In genomic region chr15:85675126-85675525, GRCm38 (mm10) we compare ENCODE assay signal across 13 mouse cellular contexts. TPM values are rescaled to one million over a fixed set of nuclear protein-coding genes. Genes with fewer than 3 reads are reported as not detected.
DNase-seq lines count a peak whose midpoint lies in the region; ATAC-seq lines count a peak whose summit lies in the region.
"Had no signal": no experiment of that assay in that cellular context is flagged by ENCODE, and none has a peak within 500 bp of the region (broad histone marks: within the 10 kb centered on the region; RNA-seq: fewer than 3 reads in every experiment).

No protein-coding gene starts in this region.

- H3K4me3 ChIP-seq in forebrain, embryonic 13.5 days = peak overlapping the region; percentile 13; the same call in 1 of the 2 replicates
- no peak overlapping the region for H3K4me3 ChIP-seq in forebrain, embryonic 12.5 days (replicated peaks)
- no peak overlapping the region for H3K4me3 ChIP-seq in kidney, embryonic 15.5 days (replicated peaks)
- H3K4me3 ChIP-seq in kidney, embryonic 14.5 days (ENCODE audit: low read length) = no peak overlapping the region
- H3K4me3 ChIP-seq: embryonic facial prominence, embryonic 12.5 days; megakaryocyte, embryonic 14.5 days had no signal

- H3K4me2 ChIP-seq in forebrain, embryonic 13.5 days = peak overlapping the region; percentile 71
- H3K4me2 ChIP-seq in forebrain, embryonic 12.5 days = no peak overlapping the region
- peak overlapping the region; percentile 15; the same call in 1 of the 2 replicates for H3K4me2 ChIP-seq in kidney, embryonic 15.5 days
- no peak overlapping the region for H3K4me2 ChIP-seq in kidney, embryonic 14.5 days (replicated peaks; ENCODE audit: low read depth, low read length)
- H3K4me2 ChIP-seq: embryonic facial prominence, embryonic 12.5 days had no signal

- peak overlapping the region; percentile 48; the same call in 1 of the 2 replicates for H3K9ac ChIP-seq in forebrain, embryonic 13.5 days
- H3K9ac ChIP-seq in forebrain, embryonic 12.5 days = no peak overlapping the region
- no peak overlapping the region for H3K9ac ChIP-seq in kidney, embryonic 15.5 days
- H3K9ac ChIP-seq in kidney, embryonic 14.5 days (ENCODE audit: low read depth, low read length) = no peak overlapping the region
- H3K9ac ChIP-seq: embryonic facial prominence, embryonic 12.5 days had no signal

- peaks cover 15% of the 10 kb centered on the region; the same call in 1 of the 2 replicates for H3K27me3 ChIP-seq in forebrain, embryonic 13.5 days
- H3K27me3 ChIP-seq in forebrain, embryonic 12.5 days = peaks cover 87% of the 10 kb centered on the region
- no peaks in the 10 kb centered on the region for H3K27me3 ChIP-seq in kidney, embryonic 15.5 days
- no peaks in the 10 kb centered on the region; the same call in 1 of the 2 replicates for H3K27me3 ChIP-seq in kidney, embryonic 14.5 days (ENCODE audit: control insufficient read depth, insufficient read depth, low read length)

- no peaks in the 10 kb centered on the region for H3K9me3 ChIP-seq in forebrain, embryonic 13.5 days (replicated peaks)
- no peaks in the 10 kb centered on the region for H3K9me3 ChIP-seq in forebrain, embryonic 12.5 days
- no peaks in the 10 kb centered on the region for H3K9me3 ChIP-seq in kidney, embryonic 15.5 days (replicated peaks)
- no peaks in the 10 kb centered on the region for H3K9me3 ChIP-seq in kidney, embryonic 14.5 days (ENCODE audit: control insufficient read depth, low read length)
- H3K9me3 ChIP-seq: embryonic facial prominence, embryonic 12.5 days; megakaryocyte, embryonic 14.5 days had no signal

- DNase-seq in right cerebral cortex, postnatal 14 days = peak; percentile 2
- DNase-seq in right cerebral cortex, postnatal 25 days = no peak
- DNase-seq in adrenal gland, adult 2 months = no peak
- DNase-seq in spleen, adult 12 weeks (ENCODE audit: low spot score) = no peak
- DNase-seq: cerebellum, adult 8-10 months; liver; thymus, postnatal 4 days had no signal

- H3K36me3 ChIP-seq in forebrain, embryonic 13.5 days (ENCODE audit: poor library complexity, severe bottlenecking) = peaks cover 32% of the 10 kb centered on the region
- H3K36me3 ChIP-seq in forebrain, embryonic 12.5 days (replicated peaks) = 0 out of 2 replicates have a peak, but pooled peaks cover 2% of the 10 kb centered on the region
- H3K36me3 ChIP-seq in kidney, embryonic 15.5 days = peaks cover 36% of the 10 kb centered on the region
- H3K36me3 ChIP-seq in kidney, embryonic 14.5 days (ENCODE audit: control insufficient read depth, insufficient read depth, low read length) = peaks cover 7% of the 10 kb centered on the region; the same call in 1 of the 2 replicates
- H3K36me3 ChIP-seq: embryonic facial prominence, embryonic 12.5 days had no signal

- no peak for ATAC-seq in forebrain, embryonic 13.5 days
- ATAC-seq in forebrain, embryonic 12.5 days (ENCODE audit: low FRiP score) = no peak
- no peak for ATAC-seq in kidney, embryonic 15.5 days (replicated peaks; ENCODE audit: low FRiP score)
- ATAC-seq in kidney, embryonic 14.5 days (ENCODE audit: low FRiP score, low TSS enrichment) = no peak

- 84% methylated on average over 7 of the region's 7 CpGs for WGBS in forebrain, embryonic 13.5 days
- 88% methylated on average over 7 of the region's 7 CpGs for WGBS in forebrain, embryonic 12.5 days
- WGBS in kidney, embryonic 15.5 days = 83% methylated on average over 7 of the region's 7 CpGs
- 85% methylated on average over 7 of the region's 7 CpGs for WGBS in kidney, embryonic 14.5 days

- H3K4me1 ChIP-seq in forebrain, embryonic 13.5 days = peaks cover 77% of the 10 kb centered on the region
- peaks cover 35% of the 10 kb centered on the region for H3K4me1 ChIP-seq in forebrain, embryonic 12.5 days
- H3K4me1 ChIP-seq in kidney, embryonic 15.5 days = peaks cover 68% of the 10 kb centered on the region
- peaks cover 25% of the 10 kb centered on the region; the same call in 1 of the 2 replicates for H3K4me1 ChIP-seq in kidney, embryonic 14.5 days (ENCODE audit: control insufficient read depth, insufficient read depth, low read length)

- H3K27ac ChIP-seq in forebrain, embryonic 13.5 days = no peak overlapping the region
- H3K27ac ChIP-seq in forebrain, embryonic 12.5 days = no peak overlapping the region
- peak overlapping the region; percentile 46 for H3K27ac ChIP-seq in kidney, embryonic 15.5 days
- no peak overlapping the region for H3K27ac ChIP-seq in kidney, embryonic 14.5 days (ENCODE audit: low read depth, low read length)
- H3K27ac ChIP-seq: embryonic facial prominence, embryonic 12.5 days had no signal

RNA-seq across cellular contexts. Expression of gene Ppara, which starts 59.7 kb away (rescaled TPM):
- polyA plus RNA-seq in forebrain, embryonic 13.5 days (2015; fragmentation: Nextera tagmentation; extraction: Ambion mirVana) = 0.44 and 0.63 TPM in 2 replicates
- polyA plus RNA-seq in forebrain, embryonic 12.5 days (2016; fragmentation: Nextera tagmentation; extraction: Ambion mirVana) = 0.53 and 0.74 TPM in 2 replicates
- 3.9 and 5.0 TPM in 2 replicates for polyA plus RNA-seq in kidney, embryonic 15.5 days (2015; fragmentation: Nextera tagmentation; extraction: Ambion mirVana)
- polyA plus RNA-seq in kidney, embryonic 14.5 days (2014; fragmentation: Nextera tagmentation; extraction: Ambion mirVana) = 1.7 and 2.3 TPM in 2 replicates
- 10 to 100 TPM; 37.2 to 48.9 TPM for total RNA-seq in adrenal gland, adult 2 months (2021)
- polyA plus RNA-seq in adrenal gland, adult 2 months (2012; rRNA removed) = 6.3 and 8.5 TPM in 2 replicates

Comparison
In these comparisons a context has a peak if more than half of its experiments do, and no peak if none do; other contexts are left out.
1. H3K4me2 ChIP-seq: peak in forebrain, embryonic 13.5 days (single experiment) and kidney, embryonic 15.5 days (single experiment); none in forebrain, embryonic 12.5 days (single experiment) and kidney, embryonic 14.5 days (single experiment).